ENCODE assay signal across 13 mouse cellular contexts in the genomic region with DNA sequence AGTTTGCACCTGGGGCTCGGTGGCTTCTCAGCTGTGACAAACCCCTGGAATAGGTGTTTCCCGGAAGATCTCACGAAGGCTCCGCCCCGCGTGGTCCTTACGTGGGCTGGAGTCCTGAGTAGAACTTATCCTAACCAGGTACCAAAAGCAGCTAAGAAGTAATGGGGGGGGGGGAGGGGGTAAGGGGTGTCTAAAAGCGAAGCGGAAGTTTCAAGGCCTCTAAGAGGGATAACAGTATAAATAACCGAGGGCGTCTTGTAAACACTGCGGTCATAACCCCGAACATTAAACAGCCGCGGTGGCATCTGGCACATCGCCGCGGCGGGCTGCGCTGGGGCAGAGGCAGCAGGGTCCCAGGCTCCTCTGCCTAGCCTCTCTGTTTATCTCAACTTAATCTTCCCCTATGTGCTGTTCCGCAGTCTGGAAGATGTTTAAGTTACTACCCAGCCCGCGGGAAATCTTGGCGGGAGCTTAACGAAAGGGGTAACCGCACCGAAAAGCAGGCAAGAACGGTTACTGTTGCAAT. TPM values are rescaled to one million over a fixed set of nuclear protein-coding genes. Genes with fewer than 3 reads are reported as not detected.
DNase-seq lines count a peak whose midpoint lies in the region; ATAC-seq and TF ChIP-seq lines count a peak whose summit lies in the region.
"Had no signal": no experiment of that assay in that cellular context is flagged by ENCODE, and none has a peak within 500 bp of the region (broad histone marks: within the 10 kb centered on the region; RNA-seq: fewer than 3 reads in every experiment).

No protein-coding gene starts in this region.

- no peaks in the 10 kb centered on the region for H3K9me3 ChIP-seq in midbrain, embryonic 10.5 days (replicated peaks)
- no peaks in the 10 kb centered on the region for H3K9me3 ChIP-seq in midbrain, postnatal 0 days (ENCODE audit: low read length)
- no peaks in the 10 kb centered on the region for H3K9me3 ChIP-seq in heart, embryonic 14.5 days (ENCODE audit: control insufficient read depth, low read length)
- H3K9me3 ChIP-seq in stomach, embryonic 15.5 days = no peaks in the 10 kb centered on the region
- H3K9me3 ChIP-seq: G1E; hindbrain, embryonic 13.5 days; neural tube, embryonic 13.5 days had no signal

- peaks cover 99% of the 10 kb centered on the region for H3K27me3 ChIP-seq in midbrain, embryonic 10.5 days (ENCODE audit: low read depth, poor library complexity, severe bottlenecking)
- peaks cover 73% of the 10 kb centered on the region for H3K27me3 ChIP-seq in midbrain, postnatal 0 days (ENCODE audit: insufficient read depth, low read length)
- peaks cover 83% of the 10 kb centered on the region for H3K27me3 ChIP-seq in heart, embryonic 14.5 days (ENCODE audit: control insufficient read depth, insufficient read depth, low read length)
- peaks cover 33% of the 10 kb centered on the region for H3K27me3 ChIP-seq in liver, adult 2 months (ENCODE audit: control insufficient read depth, insufficient read depth, low read length)
- H3K27me3 ChIP-seq in stomach, embryonic 15.5 days (replicated peaks) = 0 out of 2 replicates have a peak, but pooled peaks cover 7% of the 10 kb centered on the region

- no peaks in the 10 kb centered on the region for H3K79me2 ChIP-seq in liver, adult 2 months (ENCODE audit: control insufficient read depth, insufficient read depth, low read length)

- peak; percentile 44 for DNase-seq in midbrain, embryonic 10.5 days (ENCODE audit: low spot score)
- DNase-seq in midbrain, postnatal 0 days (ENCODE audit: low spot score) = no peak
- DNase-seq in liver, adult 2 months (ENCODE audit: extremely low read depth, low read depth, low spot score) = no peak
- no peak for DNase-seq in left cerebral cortex, adult 8-10 months (ENCODE audit: low spot score in 2 of 2)
- no peak for DNase-seq in thymus, adult 18-20 months
- DNase-seq in adrenal gland, postnatal 14 days = no peak

- no peaks in the 10 kb centered on the region for H3K36me3 ChIP-seq in midbrain, embryonic 10.5 days
- no peaks in the 10 kb centered on the region for H3K36me3 ChIP-seq in midbrain, postnatal 0 days (ENCODE audit: insufficient read depth, low read length)
- H3K36me3 ChIP-seq in heart, embryonic 14.5 days (ENCODE audit: control insufficient read depth, insufficient read depth, low read length) = no peaks in the 10 kb centered on the region
- no peaks in the 10 kb centered on the region for H3K36me3 ChIP-seq in liver, adult 2 months (ENCODE audit: control insufficient read depth, insufficient read depth, low read length)
- no peaks in the 10 kb centered on the region for H3K36me3 ChIP-seq in stomach, embryonic 15.5 days
- H3K36me3 ChIP-seq: G1E; hindbrain, embryonic 13.5 days; neural tube, embryonic 13.5 days had no signal

- no peak for TF ChIP-seq CTCF in midbrain, postnatal 0 days (IDR thresholded peaks at IDR 0.05)
- no peak for TF ChIP-seq CTCF in liver, adult 2 months (IDR thresholded peaks at IDR 0.05; ENCODE audit: low read depth, low read length)

- H3K27ac ChIP-seq in midbrain, embryonic 10.5 days (replicated peaks) = no peak overlapping the region
- no peak overlapping the region for H3K27ac ChIP-seq in midbrain, postnatal 0 days (ENCODE audit: low read depth, low read length)
- peak overlapping the region; percentile 53 to 59 for H3K27ac ChIP-seq in heart, embryonic 14.5 days (replicated peaks in 1 of 2; ENCODE audit: control insufficient read depth in 1 of 2, insufficient read depth in 1 of 2, low read depth in 2 of 2, low read length in 2 of 2)
- peak overlapping the region; percentile 41 for H3K27ac ChIP-seq in liver, adult 2 months (replicated peaks; ENCODE audit: insufficient read depth, low read depth, low read length)
- peak overlapping the region; percentile 85 for H3K27ac ChIP-seq in stomach, embryonic 15.5 days
- H3K27ac ChIP-seq: hindbrain, embryonic 13.5 days; neural tube, embryonic 13.5 days had no signal

- peaks cover 35% of the 10 kb centered on the region for H3K4me1 ChIP-seq in midbrain, embryonic 10.5 days
- H3K4me1 ChIP-seq in midbrain, postnatal 0 days (ENCODE audit: insufficient read depth, low read length) = no peaks in the 10 kb centered on the region
- H3K4me1 ChIP-seq in heart, embryonic 14.5 days (ENCODE audit: control insufficient read depth in 2 of 2, insufficient read depth in 2 of 2, low read length in 2 of 2) = peaks cover 4 to 17% of the 10 kb centered on the region in 2 experiments; a peak in 3 of 4 replicates
- H3K4me1 ChIP-seq in liver, adult 2 months (ENCODE audit: control insufficient read depth, insufficient read depth, low read length) = no peaks in the 10 kb centered on the region
- peaks cover 8% of the 10 kb centered on the region for H3K4me1 ChIP-seq in stomach, embryonic 15.5 days

- H3K4me3 ChIP-seq in midbrain, embryonic 10.5 days = no peak overlapping the region
- H3K4me3 ChIP-seq in midbrain, postnatal 0 days (ENCODE audit: low read depth, low read length) = no peak overlapping the region
- peak overlapping the region; percentile 29 to 31 for H3K4me3 ChIP-seq in heart, embryonic 14.5 days (ENCODE audit: control insufficient read depth in 1 of 2, insufficient read depth in 1 of 2, low read depth in 1 of 2, low read length in 2 of 2)
- H3K4me3 ChIP-seq in liver, adult 2 months (ENCODE audit: insufficient read depth, low read depth, low read length) = peak overlapping the region; percentile 20; the same call in 1 of the 2 replicates
- H3K4me3 ChIP-seq in stomach, embryonic 15.5 days (replicated peaks) = peak overlapping the region; percentile 42
- H3K4me3 ChIP-seq: erythroblast, embryonic 14.5 days; hindbrain, embryonic 13.5 days; neural tube, embryonic 13.5 days had no signal

- no peak overlapping the region for H3K4me2 ChIP-seq in midbrain, postnatal 0 days (ENCODE audit: low read depth, low read length, poor library complexity, severe bottlenecking)
- H3K4me2 ChIP-seq in heart, embryonic 14.5 days (ENCODE audit: low read length) = peak overlapping the region; percentile 55
- peak overlapping the region; percentile 55 for H3K4me2 ChIP-seq in stomach, embryonic 15.5 days
- H3K4me2 ChIP-seq: hindbrain, embryonic 13.5 days; neural tube, embryonic 13.5 days had no signal

- WGBS in midbrain, embryonic 10.5 days = under 1% methylated on average over 28 of the region's 28 CpGs
- 1% methylated on average over 28 of the region's 28 CpGs for WGBS in midbrain, postnatal 0 days
- 2% methylated on average over 28 of the region's 28 CpGs for WGBS in heart, embryonic 14.5 days
- 2% methylated on average over 28 of the region's 28 CpGs for WGBS in liver, adult 2 months
- under 1% methylated on average over 28 of the region's 28 CpGs for WGBS in stomach, embryonic 15.5 days

- no peak for ATAC-seq in midbrain, postnatal 0 days (ENCODE audit: low FRiP score)
- no peak for ATAC-seq in heart, embryonic 14.5 days (ENCODE audit: insufficient number of reproducible peaks, insufficient read depth, low FRiP score, low read depth)
- no peak for ATAC-seq in stomach, embryonic 15.5 days (ENCODE audit: insufficient read depth, low FRiP score, low read depth)

- no peak for TF ChIP-seq POLR2A in liver, adult 2 months (IDR thresholded peaks at IDR 0.05; ENCODE audit: extremely low read depth, insufficient read depth, low read length)

- H3K9ac ChIP-seq in midbrain, postnatal 0 days (replicated peaks; ENCODE audit: low read length, poor library complexity, severe bottlenecking) = no peak overlapping the region
- H3K9ac ChIP-seq in heart, embryonic 14.5 days (ENCODE audit: low read length) = peak overlapping the region; percentile 63
- no peak overlapping the region; the same call in 1 of the 2 replicates for H3K9ac ChIP-seq in liver, adult 2 months (ENCODE audit: low read depth, low read length)
- peak overlapping the region; percentile 22; the same call in 1 of the 2 replicates for H3K9ac ChIP-seq in stomach, embryonic 15.5 days
- H3K9ac ChIP-seq: hindbrain, embryonic 13.5 days; neural tube, embryonic 13.5 days had no signal

RNA-seq across cellular contexts. Expression of a gene that starts 3.7 kb away (rescaled TPM):
- not detected in 2 replicates for polyA plus RNA-seq in midbrain, embryonic 10.5 days (2016; fragmentation: Nextera tagmentation; extraction: Ambion mirVana)
- total RNA-seq in midbrain, postnatal 0 days (2014; rRNA removed) = not detected in 2 replicates
- not detected in 2 replicates for polyA plus RNA-seq in midbrain, postnatal 0 days (2015; fragmentation: Nextera tagmentation; extraction: Ambion mirVana)
- 65.2 and 71.6 TPM in 2 replicates for polyA plus RNA-seq in heart, embryonic 14.5 days (2014; fragmentation: Nextera tagmentation; extraction: Ambion mirVana)
- total RNA-seq in liver, adult 2 months (2014; rRNA removed) = 2.7 and 4.7 TPM in 2 replicates
- 11.6 and 13.6 TPM in 2 replicates for polyA plus RNA-seq in liver, adult 2 months (2012; rRNA removed)
- 211 and 218 TPM in 2 replicates for polyA plus RNA-seq in stomach, embryonic 15.5 days (2015; fragmentation: Nextera tagmentation; extraction: Ambion mirVana)
- total RNA-seq in left cerebral cortex, adult 8-10 months (2022) = not detected
- total RNA-seq in adrenal gland, postnatal 14 days (2021) = 12.3 and 13.9 TPM in 2 replicates
- total RNA-seq: G1E; left cerebral cortex, postnatal 25 days had no signal
- polyA plus RNA-seq: erythroblast, embryonic 14.5 days; G1E had no signal

Comparison
In these comparisons a context has a peak if more than half of its experiments do, and no peak if none do; other contexts are left out.
1. H3K27ac ChIP-seq: peak in heart, embryonic 14.5 days (2 of 2), liver, adult 2 months (single experiment) and stomach, embryonic 15.5 days (single experiment); none in midbrain, embryonic 10.5 days (single experiment) and midbrain, postnatal 0 days (single experiment).
2. H3K4me3 ChIP-seq: peak in heart, embryonic 14.5 days (2 of 2), liver, adult 2 months (single experiment) and stomach, embryonic 15.5 days (single experiment); none in midbrain, embryonic 10.5 days (single experiment) and midbrain, postnatal 0 days (single experiment).
3. H3K9ac ChIP-seq: peak in heart, embryonic 14.5 days (single experiment) and stomach, embryonic 15.5 days (single experiment); none in midbrain, postnatal 0 days (single experiment) and liver, adult 2 months (single experiment).
4. RNA of a gene that starts 3.7 kb away (polyA plus RNA-seq): 211 to 218 TPM in stomach, embryonic 15.5 days, 65.2 to 71.6 TPM in heart, embryonic 14.5 days and 11.6 to 13.6 TPM in liver, adult 2 months; not detected in midbrain, embryonic 10.5 days and not detected in midbrain, postnatal 0 days; every median in the first group is over 10 times any median in the second.